Mouse (Mus musculus) ES-E14 (cell line): ENCODE results near the gene Dynlrb2.

Experiments used
- CHD2 ChIP-seq: IDR thresholded peaks from 2 replicates; pipeline ENCODE4 v1.6.1; 2014; ENCODE audit warnings: mild to moderate bottlenecking, low read depth, low read length, inconsistent platforms
- MAFK ChIP-seq: IDR thresholded peaks from 2 replicates; pipeline ENCODE4 v1.6.1; 2014; ENCODE audit warnings: mild to moderate bottlenecking, low read depth, low read length, inconsistent platforms; ENCODE audit not compliant: insufficient read depth

DNA sequence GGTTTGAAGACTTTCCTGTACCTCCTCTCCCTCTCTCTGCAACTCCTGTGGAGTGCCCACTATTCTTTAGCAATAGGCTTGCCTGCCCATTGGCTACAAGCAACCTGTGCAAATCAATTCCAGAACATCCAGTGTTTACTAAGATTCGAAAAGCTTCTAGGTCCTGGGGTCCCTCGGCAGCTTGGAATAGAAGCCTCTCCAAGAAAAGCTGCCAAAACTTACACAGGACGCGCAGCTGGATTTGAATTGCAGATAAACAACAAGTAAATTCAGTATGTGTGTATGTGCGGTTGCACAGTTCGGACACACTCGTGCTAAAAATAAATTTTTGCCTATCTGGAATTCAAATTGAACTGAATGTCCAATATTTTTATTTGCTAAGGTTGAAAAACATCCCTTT is 38.2 kb upstream of the Dynlrb2 start:
- TF ChIP-seq MAFK (no peak), CHD2 (no peak)
